Mouse (Mus musculus) hindbrain, embryonic 12.5 days (tissue): ENCODE results near the gene Utf1. TPM values are rescaled to one million over a fixed set of nuclear protein-coding genes. Genes with fewer than 3 reads are reported as not detected.

Experiments
- ATAC-seq: fragments of 200-750 bp; cut with Nextera tagmentation; 2 replicates; pipeline ENCODE4 v1.8.0; 2017; ENCODE audit warnings: moderate TSS enrichment; ENCODE audit not compliant: low FRiP score
- H3K27ac ChIP-seq: fragments of 300-500 bp; sonication (generic); 2 replicates; pipeline ENCODE4 v1.5.1; 2016; ENCODE audit warnings: mild to moderate bottlenecking
- H3K27me3 ChIP-seq: fragments of 300-500 bp; sonication (generic); 2 replicates; pipeline ENCODE4 v1.6.1; 2016; ENCODE audit warnings: mild to moderate bottlenecking
- H3K36me3 ChIP-seq: fragments of 300-500 bp; sonication (generic); 2 replicates; pipeline ENCODE4 v1.6.1; 2016; ENCODE audit warnings: mild to moderate bottlenecking
- H3K4me1 ChIP-seq: fragments of 300-500 bp; sonication (generic); 2 replicates; pipeline ENCODE4 v1.6.1; 2016
- H3K4me2 ChIP-seq: fragments of 300-500 bp; sonication (generic); replicated peaks from 2 replicates; pipeline ENCODE4 v1.6.1; 2016; ENCODE audit warnings: mild to moderate bottlenecking
- H3K4me3 ChIP-seq: fragments of 300-500 bp; sonication (generic); 2 replicates; pipeline ENCODE4 v1.5.1; 2016; ENCODE audit warnings: mild to moderate bottlenecking
- H3K9ac ChIP-seq: fragments of 300-500 bp; sonication (generic); 2 replicates; pipeline ENCODE4 v1.6.1; 2016; ENCODE audit warnings: mild to moderate bottlenecking, moderate library complexity
- H3K9me3 ChIP-seq: fragments of 300-500 bp; sonication (generic); replicated peaks from 2 replicates; pipeline ENCODE4 v1.6.1; 2016; ENCODE audit warnings: mild to moderate bottlenecking
- WGBS: fragments of 180-500 bp; shearing (Covaris S2); methylation state at CpG from one replicate; pipeline ENCODE4 v1.1.7; 2016; 5-methylcytosine and 5-hydroxymethylcytosine counted together
- polyA plus RNA-seq: library from polyadenylated mRNA; unstranded; fragments of >200 nt; fragmentation: Nextera tagmentation; extraction: Ambion mirVana; gene quantifications from 2 replicates; pipeline ENCODE4 v1.2.1, GENCODE M21; 2016

The Utf1 gene
- polyA plus RNA-seq, 1 experiment from 2014 or later = not detected

DNA sequence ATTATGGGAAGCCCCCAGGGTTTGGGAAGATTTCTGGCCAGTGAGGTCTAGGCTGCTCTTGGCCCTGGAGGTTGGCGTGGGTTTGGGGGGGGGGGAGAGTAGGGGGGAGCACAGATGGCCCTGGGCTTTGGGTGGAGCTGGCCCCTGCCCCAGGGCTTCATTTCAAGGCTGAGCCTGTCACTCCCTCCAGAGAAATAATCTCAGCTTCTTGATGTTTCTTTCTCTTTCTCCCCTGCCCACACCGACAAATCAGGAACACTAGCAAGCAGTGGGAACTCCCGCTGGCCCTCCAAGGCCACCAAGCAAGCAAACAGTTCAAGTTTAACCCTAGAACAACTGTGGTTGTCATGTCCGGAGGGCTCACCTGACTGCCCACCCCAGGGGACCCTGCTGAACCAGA, 20.2 kb downstream of the Utf1 start:
- no peak overlapping the region for H3K4me2 ChIP-seq
- 70% methylated on average over 4 of the region's 4 CpGs for WGBS
- no peak overlapping the region for H3K9ac ChIP-seq
- H3K27ac ChIP-seq = no peak overlapping the region
- no peak overlapping the region for H3K4me3 ChIP-seq
- H3K36me3 ChIP-seq = no peaks in the 10 kb centered on the region
- no peaks in the 10 kb centered on the region for H3K27me3 ChIP-seq
- no peaks in the 10 kb centered on the region for H3K4me1 ChIP-seq
- no peak for ATAC-seq
- no peaks in the 10 kb centered on the region for H3K9me3 ChIP-seq

DNA sequence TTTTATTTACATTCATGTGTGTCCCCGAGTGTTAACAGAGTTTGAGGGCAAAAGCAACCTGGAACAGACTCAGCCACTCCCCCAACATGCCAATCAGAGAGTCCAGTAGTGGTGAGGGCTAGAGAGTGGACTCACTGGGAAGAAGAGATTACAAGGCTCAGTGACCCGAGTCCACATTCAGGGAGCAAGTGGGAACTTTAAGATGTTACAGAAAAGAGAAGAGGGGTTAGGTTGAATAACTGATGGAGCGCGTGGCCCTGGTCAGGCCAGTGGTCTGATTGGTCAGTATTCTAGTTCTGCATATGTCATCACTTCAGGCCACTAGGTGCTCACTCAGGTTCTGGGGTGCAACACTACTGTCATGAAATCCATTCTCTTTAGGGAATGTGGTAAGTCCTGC, 23.6 kb downstream of the Utf1 start:
- no peak overlapping the region for H3K4me2 ChIP-seq
- no peak for ATAC-seq
- WGBS = 14% methylated on average over 4 of the region's 4 CpGs
- no peaks in the 10 kb centered on the region for H3K9me3 ChIP-seq
- H3K27me3 ChIP-seq = no peaks in the 10 kb centered on the region
- H3K9ac ChIP-seq = no peak overlapping the region
- no peaks in the 10 kb centered on the region for H3K4me1 ChIP-seq
- H3K27ac ChIP-seq = no peak overlapping the region
- no peaks in the 10 kb centered on the region for H3K36me3 ChIP-seq
- no peak overlapping the region for H3K4me3 ChIP-seq

DNA sequence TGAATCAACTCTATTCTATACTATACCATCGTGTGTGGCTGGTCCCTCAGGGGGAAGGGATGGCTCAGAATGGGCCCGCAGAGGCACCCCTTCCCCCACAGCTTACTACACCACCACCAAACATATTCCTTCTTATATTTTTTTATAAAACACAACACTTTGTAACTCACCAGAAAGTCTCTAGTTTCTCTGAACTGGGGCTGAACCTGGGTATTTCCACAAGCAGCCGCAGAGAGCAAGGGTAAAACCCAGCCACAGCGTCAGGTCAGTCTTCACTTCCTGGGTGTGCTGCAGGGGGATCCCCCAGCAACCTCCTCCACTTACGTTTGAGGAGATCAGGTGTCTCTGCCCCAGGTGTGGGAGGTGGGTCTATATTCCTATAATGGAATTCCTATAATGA, 24.8 kb downstream of the Utf1 start:
- Histone ChIP-seq H3K9ac (no peak overlapping the region), H3K27me3 (no peaks in the 10 kb centered on the region), H3K4me3 (no peak overlapping the region), H3K9me3 (no peaks in the 10 kb centered on the region), H3K4me2 (no peak overlapping the region), H3K27ac (no peak overlapping the region), H3K36me3 (no peaks in the 10 kb centered on the region), H3K4me1 (no peaks in the 10 kb centered on the region)
- no peak for ATAC-seq
- WGBS = 46% methylated on average over 5 of the region's 5 CpGs

DNA sequence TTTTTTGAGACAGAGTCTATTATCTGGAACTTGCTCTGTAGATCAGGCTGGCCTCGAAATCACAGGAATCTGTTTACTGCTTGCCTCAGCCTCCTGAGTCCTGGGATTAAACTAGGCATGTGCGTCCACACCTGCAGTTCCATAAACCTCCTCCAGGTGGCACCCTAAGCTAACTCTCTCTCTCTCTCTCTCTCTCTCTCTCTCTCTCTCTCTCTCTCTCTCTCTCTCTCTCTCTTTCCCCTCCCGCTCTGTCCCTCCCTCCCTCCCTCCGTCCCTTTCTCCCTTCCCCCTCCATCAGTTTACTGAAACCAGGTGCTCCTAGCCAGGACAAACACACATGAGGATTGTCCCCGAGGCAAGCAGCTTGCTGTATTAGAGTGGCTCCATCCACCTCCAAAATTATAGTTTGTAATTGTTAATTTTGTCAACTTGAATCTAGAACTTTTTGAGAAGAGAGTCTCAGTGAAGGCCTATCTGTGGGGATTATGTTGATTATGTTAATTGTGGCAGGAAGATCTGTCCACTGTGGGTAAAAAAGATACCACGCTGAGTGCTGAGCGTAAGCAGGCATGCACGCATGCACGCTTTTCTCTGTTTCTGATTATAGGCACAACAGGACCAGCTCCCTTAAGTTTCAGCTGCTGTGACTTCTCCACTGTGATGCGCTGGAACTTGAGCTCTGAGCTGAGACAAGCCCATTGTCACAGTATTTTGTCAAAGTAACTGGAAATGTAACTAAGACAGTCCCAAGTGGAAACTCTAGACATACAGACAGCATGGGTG, 25.9 kb downstream of the Utf1 start:
- Histone ChIP-seq H3K27ac (no peak overlapping the region), H3K4me1 (no peaks in the 10 kb centered on the region), H3K4me2 (no peak overlapping the region), H3K4me3 (no peak overlapping the region), H3K36me3 (no peaks in the 10 kb centered on the region), H3K9me3 (no peaks in the 10 kb centered on the region), H3K27me3 (no peaks in the 10 kb centered on the region), H3K9ac (no peak overlapping the region)
- no peak for ATAC-seq
- WGBS = 36% methylated on average over 9 of the region's 10 CpGs

DNA sequence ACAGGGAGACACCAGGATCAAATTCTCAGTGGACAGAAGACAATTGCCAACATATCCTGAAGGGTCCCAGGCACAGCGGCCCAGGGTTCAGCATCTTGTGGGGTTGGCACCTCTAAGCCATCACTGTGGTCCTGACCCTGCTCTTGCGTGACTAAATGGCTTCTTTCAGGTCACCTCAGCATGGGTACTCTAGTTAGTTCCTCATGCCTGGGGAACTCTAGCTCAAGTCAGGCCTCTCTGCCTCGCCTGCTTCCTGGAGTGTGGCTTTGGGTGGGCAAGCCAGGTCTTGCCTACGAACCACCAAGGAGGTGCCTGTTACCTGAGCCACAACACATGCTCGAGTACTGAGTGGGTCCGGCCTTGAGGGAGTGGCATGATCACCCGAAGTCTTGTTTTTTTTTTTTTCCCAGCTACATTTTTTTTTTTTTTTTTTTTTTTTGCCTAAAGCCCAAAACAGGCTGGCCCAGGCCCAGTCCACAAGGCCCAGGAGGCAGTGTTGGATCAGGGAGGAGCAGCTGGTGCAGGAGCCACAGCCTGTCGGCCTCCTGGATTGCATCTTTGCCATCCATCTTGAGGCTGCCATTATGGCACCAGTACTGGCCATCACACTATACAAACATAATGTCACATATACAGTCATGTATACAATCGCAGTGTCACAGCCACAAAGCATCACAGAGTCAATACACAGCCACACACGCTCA, 26.8 kb downstream of the Utf1 start:
- no peaks in the 10 kb centered on the region for H3K36me3 ChIP-seq
- no peak for ATAC-seq
- no peak overlapping the region for H3K27ac ChIP-seq
- no peaks in the 10 kb centered on the region for H3K9me3 ChIP-seq
- H3K27me3 ChIP-seq = no peaks in the 10 kb centered on the region
- H3K4me2 ChIP-seq = no peak overlapping the region
- H3K4me1 ChIP-seq = no peaks in the 10 kb centered on the region
- H3K4me3 ChIP-seq = no peak overlapping the region
- 83% methylated on average over 10 of the region's 10 CpGs for WGBS
- no peak overlapping the region for H3K9ac ChIP-seq

DNA sequence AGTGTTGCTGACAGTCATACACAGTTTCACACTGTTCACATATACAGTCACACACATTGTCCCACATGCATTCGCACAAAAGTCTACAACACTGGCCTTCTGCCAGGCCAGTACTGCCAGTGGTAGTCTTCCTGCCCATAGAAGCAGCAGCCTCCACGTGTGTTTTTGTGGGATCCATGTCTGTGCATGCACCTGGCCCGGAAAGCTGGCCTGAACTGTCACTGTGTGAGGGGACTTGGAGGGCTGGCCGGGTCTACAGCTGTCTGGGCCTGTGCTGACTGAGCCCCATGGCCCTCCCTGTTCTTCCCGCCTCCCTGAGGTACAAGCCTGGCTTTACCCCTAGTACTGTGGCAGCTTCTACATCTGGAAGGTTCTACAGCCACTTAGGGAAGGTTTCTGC, 27.4 kb downstream of the Utf1 start:
- no peaks in the 10 kb centered on the region for H3K4me1 ChIP-seq
- H3K27me3 ChIP-seq = no peaks in the 10 kb centered on the region
- no peak overlapping the region for H3K4me3 ChIP-seq
- no peak overlapping the region for H3K27ac ChIP-seq
- no peak overlapping the region for H3K9ac ChIP-seq
- no peak overlapping the region for H3K4me2 ChIP-seq
- H3K9me3 ChIP-seq = no peaks in the 10 kb centered on the region
- no peak for ATAC-seq
- no peaks in the 10 kb centered on the region for H3K36me3 ChIP-seq
- 78% methylated on average over 5 of the region's 5 CpGs for WGBS

DNA sequence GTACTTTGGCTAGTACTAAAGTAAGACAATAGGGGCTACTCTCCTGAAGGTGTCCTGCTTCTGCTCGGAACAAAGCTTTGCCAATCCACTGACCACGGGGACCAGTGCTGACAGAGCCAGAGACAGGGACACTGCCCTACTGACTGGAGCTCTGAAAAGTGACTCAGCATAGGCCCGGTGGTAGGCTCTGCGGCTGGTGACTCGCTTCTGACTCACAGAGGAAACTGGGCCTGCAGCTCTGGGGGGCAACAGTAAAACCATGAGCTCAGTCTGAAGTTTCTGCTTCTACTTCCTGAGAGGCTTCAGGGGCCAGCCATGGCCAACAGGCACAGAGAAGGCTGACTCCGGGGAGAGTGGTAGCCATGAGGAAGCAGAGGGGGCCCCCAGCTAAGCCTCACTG, 27.8 kb downstream of the Utf1 start:
- Histone ChIP-seq H3K9ac (no peak overlapping the region), H3K4me2 (no peak overlapping the region), H3K27ac (no peak overlapping the region), H3K27me3 (no peaks in the 10 kb centered on the region; the same call in 1 of the 2 replicates), H3K4me1 (no peaks in the 10 kb centered on the region), H3K4me3 (no peak overlapping the region), H3K9me3 (no peaks in the 10 kb centered on the region), H3K36me3 (no peaks in the 10 kb centered on the region)
- ATAC-seq = no peak
- 66% methylated on average over 6 of the region's 6 CpGs for WGBS

DNA sequence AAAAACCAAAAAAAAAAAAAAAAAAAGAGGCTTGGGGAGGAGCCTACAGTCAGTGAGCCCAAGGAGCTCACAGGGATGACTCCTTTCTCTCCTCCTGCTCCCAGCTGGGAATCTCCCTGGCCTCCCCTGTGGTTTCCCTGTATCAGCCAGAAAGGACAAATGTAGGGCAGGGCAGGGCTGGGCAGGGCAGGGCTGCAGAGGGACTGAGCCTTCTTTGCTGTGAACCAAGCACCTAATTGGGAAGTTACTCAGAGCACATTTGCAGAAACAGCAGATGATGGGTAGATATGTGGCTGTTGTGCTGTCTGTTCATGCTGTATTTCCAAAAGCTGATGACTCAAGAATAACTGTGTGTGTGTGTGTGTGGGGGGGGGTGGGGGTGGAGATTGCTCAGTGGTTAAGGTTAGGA, 29.3 kb downstream of the Utf1 start:
- Histone ChIP-seq H3K4me2 (no peak overlapping the region), H3K4me1 (peaks cover 2% of the 10 kb centered on the region), H3K36me3 (no peaks in the 10 kb centered on the region), H3K4me3 (no peak overlapping the region), H3K9me3 (no peaks in the 10 kb centered on the region), H3K27me3 (no peaks in the 10 kb centered on the region; the same call in 1 of the 2 replicates), H3K27ac (no peak overlapping the region), H3K9ac (no peak overlapping the region)
- ATAC-seq = no peak

DNA sequence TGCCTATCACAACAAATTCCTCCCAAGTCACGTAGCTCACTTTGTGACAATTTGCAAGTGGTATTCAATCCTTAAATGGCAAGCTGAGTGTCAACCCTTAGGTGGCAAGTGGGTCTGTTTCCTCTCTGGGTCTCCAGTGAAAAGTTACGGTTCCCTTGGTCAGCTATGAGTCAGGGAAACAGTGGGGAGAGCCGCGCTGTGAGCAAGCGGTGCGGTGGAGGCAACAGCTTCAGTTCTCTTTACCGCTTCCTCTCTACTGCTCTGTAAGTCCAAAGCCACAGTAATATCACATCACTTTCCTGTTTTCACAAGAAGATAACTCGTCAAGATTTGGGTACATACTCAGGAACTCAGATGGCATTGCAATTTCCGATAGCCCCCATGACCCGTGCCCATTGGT, 30.7 kb downstream of the Utf1 start:
- H3K9ac ChIP-seq = no peak overlapping the region
- 88% methylated on average over 10 of the region's 10 CpGs for WGBS
- H3K27me3 ChIP-seq = no peaks in the 10 kb centered on the region; the same call in 1 of the 2 replicates

DNA sequence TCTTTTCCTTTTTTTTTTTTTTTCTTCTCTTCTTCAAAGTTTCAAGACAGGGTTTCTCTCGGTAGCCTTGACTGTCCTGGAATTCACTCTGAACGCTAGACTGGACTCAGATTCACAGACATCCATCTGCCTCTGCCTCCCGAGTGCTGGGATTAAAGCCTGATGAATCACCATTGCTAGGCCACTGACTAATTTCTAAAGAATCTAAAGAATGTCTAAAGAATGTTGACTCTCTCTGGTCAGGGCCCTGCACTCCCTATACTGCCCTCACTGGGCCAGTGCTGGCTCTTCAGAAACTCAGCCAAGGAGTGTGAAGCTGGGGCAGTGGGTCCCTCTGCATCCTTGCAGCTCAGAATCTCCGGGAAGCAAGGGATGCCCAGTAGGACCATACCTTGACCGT, 31.9 kb downstream of the Utf1 start:
- Histone ChIP-seq H3K4me2 (no peak overlapping the region), H3K4me1 (peaks cover 13% of the 10 kb centered on the region), H3K27me3 (no peaks in the 10 kb centered on the region; the same call in 1 of the 2 replicates), H3K9ac (no peak overlapping the region), H3K4me3 (no peak overlapping the region), H3K36me3 (no peaks in the 10 kb centered on the region), H3K27ac (no peak overlapping the region), H3K9me3 (no peaks in the 10 kb centered on the region)
- ATAC-seq = no peak
- 58% methylated on average over 5 of the region's 5 CpGs for WGBS

More for the DNA sequence above, 30.7 kb downstream of the Utf1 start:
- no peaks in the 10 kb centered on the region for H3K36me3 ChIP-seq
- H3K27ac ChIP-seq = no peak overlapping the region
- H3K4me3 ChIP-seq = no peak overlapping the region
- no peak overlapping the region for H3K4me2 ChIP-seq
- ATAC-seq = no peak
- H3K4me1 ChIP-seq = peaks cover 12% of the 10 kb centered on the region
- no peaks in the 10 kb centered on the region for H3K9me3 ChIP-seq

DNA sequence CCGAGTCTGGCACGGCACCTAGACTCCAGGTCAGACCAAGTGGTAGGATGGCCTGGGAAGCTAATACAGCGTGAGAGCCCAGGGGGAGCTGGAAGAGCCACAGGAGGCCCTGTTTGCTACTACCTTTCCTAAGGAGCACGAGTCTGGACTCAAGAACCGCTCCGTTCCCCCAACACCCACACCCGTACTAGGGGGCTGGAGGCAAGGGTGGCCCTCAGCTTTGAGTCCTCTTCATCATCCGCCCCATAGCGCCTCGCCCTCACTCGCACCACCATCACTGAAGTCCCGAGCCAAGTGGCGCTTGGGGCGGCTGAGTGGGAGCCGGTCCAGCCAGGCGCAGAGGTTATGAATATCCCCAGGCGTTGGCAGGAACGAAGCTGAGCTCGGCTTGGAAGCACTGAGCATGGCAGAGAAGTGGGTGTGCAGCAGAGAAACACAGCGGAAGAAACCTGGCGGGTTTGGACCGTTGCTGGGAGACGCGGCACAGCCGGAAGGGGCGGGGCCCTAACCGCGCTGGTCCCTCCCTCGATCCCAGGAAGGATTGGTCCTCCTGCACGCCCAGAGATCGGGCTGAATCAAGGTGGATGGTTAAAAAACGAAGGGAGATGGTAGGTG, 34.8 kb downstream of the Utf1 start, which contains the start of gene 6430531B16Rik:
Gene 6430531B16Rik (minus strand): TSS at position 478 of the 615 bp plus-strand sequence.
- no peaks in the 10 kb centered on the region for H3K36me3 ChIP-seq
- peaks cover 13% of the 10 kb centered on the region for H3K4me1 ChIP-seq
- peak within 1 kb of the TSS; percentile 59 for H3K4me3 ChIP-seq
- no peaks in the 10 kb centered on the region; the same call in 1 of the 2 replicates for H3K27me3 ChIP-seq
- WGBS = 6% methylated on average over 32 of the region's 32 CpGs
- peak within 1 kb of the TSS; percentile 66 for H3K9ac ChIP-seq
- peak within 1 kb of the TSS; percentile 35; the same call in 1 of the 2 replicates for H3K27ac ChIP-seq
- peak within 1 kb of the TSS; percentile 84 for H3K4me2 ChIP-seq
- H3K9me3 ChIP-seq = no peaks in the 10 kb centered on the region
- peak; percentile 95 for ATAC-seq

DNA sequence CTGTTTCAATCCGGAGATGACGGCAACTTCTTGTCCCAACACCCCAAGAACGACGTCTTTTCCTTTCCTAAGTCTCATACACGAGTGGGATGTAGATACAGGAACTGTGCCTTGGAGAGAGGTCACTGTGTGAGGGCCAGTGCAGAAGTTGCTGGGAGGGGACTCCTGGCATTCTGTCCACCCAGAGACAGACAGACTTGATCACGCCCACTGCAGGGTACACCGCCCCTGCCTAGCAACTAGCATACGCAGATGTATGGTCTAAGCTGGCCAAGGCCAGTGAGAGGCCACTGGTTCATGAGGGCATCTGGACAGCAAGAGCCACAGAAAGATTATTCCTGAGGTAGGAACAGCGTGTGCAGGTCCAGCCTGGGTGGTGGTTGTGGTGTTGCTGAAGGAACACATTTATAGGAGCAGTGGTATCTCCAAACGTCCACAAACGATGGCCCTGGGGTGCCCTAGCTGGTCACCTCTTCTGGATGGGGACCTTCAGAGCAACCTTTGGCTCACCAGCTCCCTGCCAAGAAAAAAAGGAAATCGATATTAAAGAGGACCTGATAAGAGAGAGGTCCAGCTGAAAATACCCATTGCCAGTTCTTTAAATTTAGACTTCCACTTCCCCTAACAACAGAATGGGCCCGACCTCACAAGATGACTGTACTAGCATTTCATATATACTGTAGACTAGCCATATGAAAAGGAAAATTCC, 35.6 kb downstream of the Utf1 start:
- H3K4me1 ChIP-seq = peaks cover 13% of the 10 kb centered on the region
- no peaks in the 10 kb centered on the region for H3K36me3 ChIP-seq
- H3K4me3 ChIP-seq = peak overlapping the region; percentile 59
- ATAC-seq = peak; percentile 62
- no peaks in the 10 kb centered on the region; the same call in 1 of the 2 replicates for H3K27me3 ChIP-seq
- 48% methylated on average over 13 of the region's 13 CpGs for WGBS
- peak overlapping the region; percentile 66 for H3K9ac ChIP-seq
- H3K9me3 ChIP-seq = no peaks in the 10 kb centered on the region
- H3K4me2 ChIP-seq = peak overlapping the region; percentile 84
- H3K27ac ChIP-seq = no peak overlapping the region
